Mouse (Mus musculus) hindbrain, embryonic 13.5 days (tissue): Measurements from ENCODE around the gene Ears2. TPM values are rescaled to one million over a fixed set of nuclear protein-coding genes. Genes with fewer than 3 reads are reported as not detected.
"Not testable (repeated sequence)": the region's sequence is repeated elsewhere in the genome, so short reads cannot be mapped to it uniquely, and the experiment has no call there.

Source experiments
- ATAC-seq: fragments of 200-750 bp; cut with Nextera tagmentation; 2 replicates; pipeline ENCODE4 v1.8.0; 2017; ENCODE audit warnings: moderate TSS enrichment; ENCODE audit not compliant: low FRiP score
- H3K27ac ChIP-seq: fragments of 300-500 bp; sonication (generic); 2 replicates; pipeline ENCODE4 v1.5.1; 2015; ENCODE audit warnings: inconsistent platforms, mild to moderate bottlenecking, moderate library complexity
- H3K27me3 ChIP-seq: fragments of 300-500 bp; sonication (generic); 2 replicates; pipeline ENCODE4 v1.6.1; 2015; ENCODE audit warnings: mild to moderate bottlenecking, inconsistent platforms
- H3K36me3 ChIP-seq: fragments of 300-500 bp; sonication (generic); 2 replicates; pipeline ENCODE4 v1.6.1; 2015; ENCODE audit warnings: mild to moderate bottlenecking, inconsistent platforms
- H3K4me1 ChIP-seq: fragments of 300-500 bp; sonication (generic); replicated peaks from 2 replicates; pipeline ENCODE4 v1.6.1; 2015; ENCODE audit warnings: inconsistent platforms
- H3K4me2 ChIP-seq: fragments of 300-500 bp; sonication (generic); 2 replicates; pipeline ENCODE4 v1.6.1; 2015; ENCODE audit warnings: inconsistent platforms, mild to moderate bottlenecking, moderate library complexity
- H3K4me3 ChIP-seq: fragments of 300-500 bp; sonication (generic); 2 replicates; pipeline ENCODE4 v1.5.1; 2015; ENCODE audit warnings: mild to moderate bottlenecking, inconsistent platforms
- H3K9ac ChIP-seq: fragments of 300-500 bp; sonication (generic); 2 replicates; pipeline ENCODE4 v1.6.1; 2015; ENCODE audit warnings: mild to moderate bottlenecking, inconsistent platforms
- H3K9me3 ChIP-seq: fragments of 300-500 bp; sonication (generic); 2 replicates; pipeline ENCODE4 v1.6.1; 2016; ENCODE audit warnings: inconsistent platforms
- WGBS: fragments of 180-500 bp; shearing (Covaris S2); methylation state at CpG from one replicate; pipeline ENCODE4 v1.1.7; 2015; 5-methylcytosine and 5-hydroxymethylcytosine counted together
- polyA plus RNA-seq: library from polyadenylated mRNA; unstranded; fragments of >200 nt; fragmentation: Nextera tagmentation; extraction: Ambion mirVana; gene quantifications from 2 replicates; pipeline ENCODE4 v1.2.1, GENCODE M21; 2015

Gene Ears2
- 10.2 and 10.4 TPM in 2 replicates for polyA plus RNA-seq

GRCm38 (mm10) chr7:122066945-122067516 is at the start of gene Ears2, which contains the start of gene Ubfd1:
Gene Ears2 (minus strand): TSS chr7:122067263.
Gene Ubfd1 (plus strand): TSS chr7:122067175.
- H3K4me1 ChIP-seq: peaks cover 38% of the 10 kb centered on the region
- peak; percentile 99 for ATAC-seq
- H3K4me2 ChIP-seq: peak within 1 kb of the TSS; percentile 67
- H3K27ac ChIP-seq: peak within 1 kb of the TSS; percentile 96
- H3K27me3 ChIP-seq: no peaks in the 10 kb centered on the region
- peak within 1 kb of the TSS; percentile 99 for H3K4me3 ChIP-seq
- no peaks in the 10 kb centered on the region for H3K9me3 ChIP-seq
- H3K9ac ChIP-seq: peak within 1 kb of the TSS; percentile 98
- peaks cover 28% of the 10 kb centered on the region for H3K36me3 ChIP-seq
- under 1% methylated on average over 59 of the region's 60 CpGs for WGBS

GRCm38 (mm10) chr7:122108206-122108605 is 41.1 kb upstream of the Ears2 start:
- Histone ChIP-seq H3K4me2 (no peak overlapping the region), H3K4me3 (no peak overlapping the region), H3K9me3 (no peaks in the 10 kb centered on the region), H3K36me3 (peaks cover 31% of the 10 kb centered on the region), H3K4me1 (no peaks in the 10 kb centered on the region), H3K27me3 (no peaks in the 10 kb centered on the region), H3K9ac (no peak overlapping the region; the same call in 1 of the 2 replicates), H3K27ac (no peak overlapping the region)
- 98% methylated on average over 6 of the region's 6 CpGs for WGBS
- ATAC-seq: no peak

- Histone ChIP-seq H3K9ac (peak within 1 kb of the TSS; percentile 92), H3K27me3 (no peaks in the 10 kb centered on the region), H3K36me3 (peaks cover 18% of the 10 kb centered on the region), H3K27ac (peak within 1 kb of the TSS; percentile 72), H3K9me3 (no peaks in the 10 kb centered on the region), H3K4me1 (peaks cover 16% of the 10 kb centered on the region), H3K4me2 (peak within 1 kb of the TSS; percentile 72), H3K4me3 (peak within 1 kb of the TSS; percentile 73)
- 3% methylated on average over 35 of the region's 43 CpGs for WGBS
- ATAC-seq: peak; percentile 98
Observed at GRCm38 (mm10) chr7:122101747-122102244, 34.7 kb upstream of the Ears2 start, which contains the start of gene Ndufab1. Gene Ndufab1 (minus strand): TSS chr7:122101886.

- H3K27me3 ChIP-seq, H3K9me3 ChIP-seq: not testable (repeated sequence)
- peaks cover 22% of the 10 kb centered on the region for H3K36me3 ChIP-seq
- peak overlapping the region; percentile 72 for H3K27ac ChIP-seq
- H3K4me1 ChIP-seq: peaks cover 16% of the 10 kb centered on the region
- H3K4me2 ChIP-seq: peak overlapping the region; percentile 72
- peak overlapping the region; percentile 92 for H3K9ac ChIP-seq
- WGBS: 10% methylated on average over 28 of the region's 28 CpGs
- peak; percentile 82 for ATAC-seq
- peak overlapping the region; percentile 73 for H3K4me3 ChIP-seq
Observed at GRCm38 (mm10) chr7:122101014-122101746, 34.1 kb upstream of the Ears2 start.

GRCm38 (mm10) chr7:122099222-122099621 is 32.2 kb upstream of the Ears2 start:
- no peak for ATAC-seq
- no peak overlapping the region for H3K27ac ChIP-seq
- H3K9me3 ChIP-seq: no peaks in the 10 kb centered on the region
- 73% methylated on average over 4 of the region's 4 CpGs for WGBS
- H3K9ac ChIP-seq: no peak overlapping the region
- peaks cover 16% of the 10 kb centered on the region for H3K4me1 ChIP-seq
- H3K4me3 ChIP-seq: no peak overlapping the region
- no peaks in the 10 kb centered on the region for H3K27me3 ChIP-seq
- H3K4me2 ChIP-seq: no peak overlapping the region
- H3K36me3 ChIP-seq: peaks cover 42% of the 10 kb centered on the region

GRCm38 (mm10) chr7:122098009-122098408 is 30.9 kb upstream of the Ears2 start:
- Histone ChIP-seq H3K9me3 (no peaks in the 10 kb centered on the region), H3K36me3 (peaks cover 50% of the 10 kb centered on the region), H3K4me3 (no peak overlapping the region), H3K4me2 (no peak overlapping the region), H3K27me3 (no peaks in the 10 kb centered on the region), H3K27ac (no peak overlapping the region), H3K9ac (no peak overlapping the region), H3K4me1 (peaks cover 16% of the 10 kb centered on the region)
- no peak for ATAC-seq
- 97% methylated on average over 3 of the region's 3 CpGs for WGBS

GRCm38 (mm10) chr7:122094564-122095330 is 27.7 kb upstream of the Ears2 start:
- peaks cover 2% of the 10 kb centered on the region for H3K4me1 ChIP-seq
- 95% methylated on average over 2 of the region's 2 CpGs for WGBS
- peaks cover 81% of the 10 kb centered on the region for H3K36me3 ChIP-seq
- no peaks in the 10 kb centered on the region for H3K9me3 ChIP-seq
- no peak overlapping the region for H3K27ac ChIP-seq
- no peak overlapping the region for H3K4me2 ChIP-seq
- H3K4me3 ChIP-seq: no peak overlapping the region
- H3K9ac ChIP-seq: no peak overlapping the region
- no peak for ATAC-seq
- H3K27me3 ChIP-seq: no peaks in the 10 kb centered on the region

- Histone ChIP-seq H3K9ac (no peak overlapping the region), H3K4me3 (no peak overlapping the region), H3K9me3 (no peaks in the 10 kb centered on the region), H3K27ac (no peak overlapping the region), H3K27me3 (no peaks in the 10 kb centered on the region), H3K4me2 (no peak overlapping the region), H3K36me3 (peaks cover 81% of the 10 kb centered on the region), H3K4me1 (no peaks in the 10 kb centered on the region)
- ATAC-seq: no peak
- 92% methylated on average over 11 of the region's 11 CpGs for WGBS
Observed at GRCm38 (mm10) chr7:122087195-122087982, 20.3 kb upstream of the Ears2 start.

GRCm38 (mm10) chr7:122081071-122081470 is 14.0 kb upstream of the Ears2 start:
- 100% methylated on average over 1 of the region's 1 CpGs for WGBS
- ATAC-seq: no peak
- H3K4me2 ChIP-seq: no peak overlapping the region
- H3K36me3 ChIP-seq: peaks cover 82% of the 10 kb centered on the region
- H3K27ac ChIP-seq: no peak overlapping the region
- H3K27me3 ChIP-seq: no peaks in the 10 kb centered on the region
- H3K4me1 ChIP-seq: no peaks in the 10 kb centered on the region
- no peak overlapping the region for H3K9ac ChIP-seq
- no peak overlapping the region for H3K4me3 ChIP-seq
- no peaks in the 10 kb centered on the region for H3K9me3 ChIP-seq

- no peak overlapping the region for H3K4me2 ChIP-seq
- no peaks in the 10 kb centered on the region for H3K27me3 ChIP-seq
- 97% methylated on average over 8 of the region's 8 CpGs for WGBS
- no peak for ATAC-seq
- H3K9me3 ChIP-seq: no peaks in the 10 kb centered on the region
- H3K4me1 ChIP-seq: no peaks in the 10 kb centered on the region
- H3K9ac ChIP-seq: no peak overlapping the region
- no peak overlapping the region for H3K4me3 ChIP-seq
- H3K36me3 ChIP-seq: peaks cover 85% of the 10 kb centered on the region
- H3K27ac ChIP-seq: no peak overlapping the region
Observed at GRCm38 (mm10) chr7:122079798-122080554, 12.9 kb upstream of the Ears2 start.

- Histone ChIP-seq H3K27ac (no peak overlapping the region), H3K4me3 (no peak overlapping the region), H3K9me3 (no peaks in the 10 kb centered on the region), H3K27me3 (no peaks in the 10 kb centered on the region), H3K4me2 (no peak overlapping the region), H3K4me1 (peaks cover 10% of the 10 kb centered on the region), H3K9ac (no peak overlapping the region), H3K36me3 (peaks cover 90% of the 10 kb centered on the region)
- 87% methylated on average over 3 of the region's 3 CpGs for WGBS
- no peak for ATAC-seq
Observed at GRCm38 (mm10) chr7:122074374-122074773, 7.3 kb upstream of the Ears2 start.
